Mouse (Mus musculus): ENCODE data around the gene Cep55.

Cep55 gene

GRCm38 (mm10) chr19:38043281-38043981 is 11.4 kb upstream of the Cep55 start, which contains the start of gene Myof:
Gene Myof, minus strand, starts transcription at chr19:38043577.
- DNase-seq (ENCODE audit: low read depth) = peak; percentile 93

- no peak for DNase-seq (ENCODE audit: low read depth)
Measured at GRCm38 (mm10) chr19:38045198-38045597, 9.6 kb upstream of the Cep55 start.

- no peak for DNase-seq (ENCODE audit: low read depth)
Measured at GRCm38 (mm10) chr19:38049686-38050085, 5.1 kb upstream of the Cep55 start.

GRCm38 (mm10) chr19:38053227-38054041 is 1.4 kb upstream of the Cep55 start:
- DNase-seq (ENCODE audit: low read depth) = peak; percentile 82

GRCm38 (mm10) chr19:38054149-38054719 is 577 bp upstream of the Cep55 start:
- peak; percentile 89 for DNase-seq (ENCODE audit: low read depth)

- peak; percentile 45 for DNase-seq (ENCODE audit: low read depth)
Measured at GRCm38 (mm10) chr19:38055798-38056197, 987 bp downstream of the Cep55 start.

- DNase-seq (ENCODE audit: low read depth) = no peak
Measured at GRCm38 (mm10) chr19:38056276-38056675, 1.5 kb downstream of the Cep55 start.

- no peak for DNase-seq (ENCODE audit: low read depth)
Measured at GRCm38 (mm10) chr19:38056931-38057330, 2.1 kb downstream of the Cep55 start.

GRCm38 (mm10) chr19:38063201-38063600 is 8.4 kb downstream of the Cep55 start:
- DNase-seq (ENCODE audit: low read depth) = no peak

- no peak for DNase-seq (ENCODE audit: low read depth)
Measured at GRCm38 (mm10) chr19:38064051-38064450, 9.2 kb downstream of the Cep55 start.

GRCm38 (mm10) chr19:38073226-38073625 is 18.4 kb downstream of the Cep55 start:
- no peak for DNase-seq (ENCODE audit: low read depth)

- no peak for DNase-seq (ENCODE audit: low read depth)
Measured at GRCm38 (mm10) chr19:38075051-38075450, 20.2 kb downstream of the Cep55 start.

- peak; percentile 38 for DNase-seq (ENCODE audit: low read depth)
Measured at GRCm38 (mm10) chr19:38076251-38076650, 21.4 kb downstream of the Cep55 start.

GRCm38 (mm10) chr19:38077851-38078540 is 23.2 kb downstream of the Cep55 start:
- no peak for DNase-seq (ENCODE audit: low read depth)

GRCm38 (mm10) chr19:38081361-38081760 is 26.6 kb downstream of the Cep55 start:
- DNase-seq (ENCODE audit: low read depth) = no peak

GRCm38 (mm10) chr19:38082931-38083525 is 28.2 kb downstream of the Cep55 start:
- no peak for DNase-seq (ENCODE audit: low read depth)

GRCm38 (mm10) chr19:38085841-38086240 is 31.0 kb downstream of the Cep55 start:
- DNase-seq (ENCODE audit: low read depth) = no peak

GRCm38 (mm10) chr19:38086948-38087551 is 32.2 kb downstream of the Cep55 start:
- peak; percentile 84 for DNase-seq (ENCODE audit: low read depth)

GRCm38 (mm10) chr19:38089358-38089757 is 34.5 kb downstream of the Cep55 start:
- DNase-seq (ENCODE audit: low read depth) = no peak

- DNase-seq (ENCODE audit: low read depth) = no peak
Measured at GRCm38 (mm10) chr19:38091512-38091985, 36.7 kb downstream of the Cep55 start.

GRCm38 (mm10) chr19:38096231-38096630 is 41.4 kb downstream of the Cep55 start:
- no peak for DNase-seq (ENCODE audit: low read depth)
